Mouse (Mus musculus) thymus, postnatal 14 days (tissue): ENCODE data around the gene Cfap77.

Experiments used
- DNase-seq: peaks from one replicate; pipeline ENCODE4 v3.0.0; 2021

Cfap77 gene

GRCm38 (mm10) chr2:28994014-28994413 lies 60.9 kb downstream of the Cfap77 start:
- DNase-seq: no peak

- no peak for DNase-seq
These were observed 66.1 kb downstream of the Cfap77 start for GRCm38 (mm10) chr2:28988781-28989180.

GRCm38 (mm10) chr2:28980080-28980910 lies 74.6 kb downstream of the Cfap77 start:
- DNase-seq: no peak

GRCm38 (mm10) chr2:28978461-28978860 lies 76.4 kb downstream of the Cfap77 start:
- DNase-seq: no peak

GRCm38 (mm10) chr2:28976635-28977034 lies 78.2 kb downstream of the Cfap77 start:
- peak; percentile 79 for DNase-seq

GRCm38 (mm10) chr2:28975604-28976003 lies 79.3 kb downstream of the Cfap77 start:
- DNase-seq: no peak

- no peak for DNase-seq
These were observed 80.3 kb downstream of the Cfap77 start for GRCm38 (mm10) chr2:28974520-28974919.

GRCm38 (mm10) chr2:28973832-28974450 lies 80.9 kb downstream of the Cfap77 start:
- no peak for DNase-seq

- DNase-seq: no peak
These were observed 84.4 kb downstream of the Cfap77 start for GRCm38 (mm10) chr2:28970424-28970823.

GRCm38 (mm10) chr2:28968278-28968677 lies 86.6 kb downstream of the Cfap77 start:
- DNase-seq: no peak

GRCm38 (mm10) chr2:28966151-28966795 lies 88.6 kb downstream of the Cfap77 start:
- no peak for DNase-seq

- DNase-seq: no peak
These were observed 91.3 kb downstream of the Cfap77 start for GRCm38 (mm10) chr2:28963565-28963964.

- no peak for DNase-seq
These were observed 93.2 kb downstream of the Cfap77 start for GRCm38 (mm10) chr2:28961636-28962035.

- DNase-seq: no peak
These were observed 93.8 kb downstream of the Cfap77 start for GRCm38 (mm10) chr2:28961024-28961585.

GRCm38 (mm10) chr2:28956874-28957273 lies 98.0 kb downstream of the Cfap77 start:
- DNase-seq: no peak

- DNase-seq: no peak
These were observed 100.3 kb downstream of the Cfap77 start for GRCm38 (mm10) chr2:28954595-28954994.

- DNase-seq: no peak
These were observed 101.9 kb downstream of the Cfap77 start for GRCm38 (mm10) chr2:28952981-28953380.

- no peak for DNase-seq
These were observed 108.6 kb downstream of the Cfap77 start for GRCm38 (mm10) chr2:28946312-28946711.

GRCm38 (mm10) chr2:28945388-28945787 lies 109.5 kb downstream of the Cfap77 start:
- no peak for DNase-seq

- no peak for DNase-seq
These were observed 111.0 kb downstream of the Cfap77 start for GRCm38 (mm10) chr2:28943666-28944516.

- no peak for DNase-seq
These were observed 115.9 kb downstream of the Cfap77 start for GRCm38 (mm10) chr2:28938997-28939396.

GRCm38 (mm10) chr2:28930571-28930970 lies 124.3 kb downstream of the Cfap77 start:
- no peak for DNase-seq

GRCm38 (mm10) chr2:28923912-28924311 lies 131.0 kb downstream of the Cfap77 start:
- DNase-seq: peak; percentile 24
